8 mouse cellular contexts compared by ENCODE assay signal in the genomic region with DNA sequence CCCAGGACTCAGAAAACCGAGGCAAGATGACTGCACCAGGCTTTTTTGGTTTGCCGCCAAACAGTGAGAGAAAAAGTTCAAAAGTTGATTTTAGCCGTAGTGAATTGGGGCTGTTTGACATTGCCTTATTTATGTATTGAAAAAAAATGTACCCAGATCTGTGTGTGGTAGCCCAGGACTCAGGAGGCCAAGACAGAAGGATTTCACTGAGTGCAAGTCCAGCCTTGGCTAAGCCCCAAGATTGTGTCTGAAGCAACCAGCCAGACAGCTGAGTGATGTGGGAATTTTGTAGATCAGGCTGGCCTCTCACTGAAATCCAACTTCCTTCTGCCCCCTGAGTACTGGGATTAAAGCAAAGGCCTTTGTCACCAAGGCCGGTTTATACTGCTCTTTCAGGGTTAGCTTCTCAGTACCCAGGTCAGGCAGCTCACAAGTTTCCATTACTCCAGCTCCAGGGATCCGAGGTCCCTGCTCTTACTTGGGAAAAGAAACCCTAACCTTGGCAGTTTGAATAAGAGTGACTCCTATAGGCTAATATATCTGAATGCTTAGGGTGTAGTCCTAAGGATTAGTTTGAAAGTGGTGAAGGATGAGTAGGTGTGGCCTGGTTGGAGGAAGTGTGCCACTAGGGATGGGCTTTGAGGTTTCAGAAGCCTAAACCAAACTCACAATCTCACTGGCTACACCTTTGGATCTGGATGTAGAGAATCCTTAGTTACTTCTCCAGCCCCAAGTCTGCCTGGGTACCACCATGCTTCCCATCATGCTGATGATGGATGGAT. TPM values are rescaled to one million over a fixed set of nuclear protein-coding genes. Genes with fewer than 3 reads are reported as not detected.
DNase-seq lines count a peak whose midpoint lies in the region; ATAC-seq and TF ChIP-seq lines count a peak whose summit lies in the region.

No protein-coding gene starts in this region.

- H3K4me3 ChIP-seq in lung, embryonic 14.5 days (ENCODE audit: low read depth, low read length) = peak overlapping the region; percentile 76
- H3K4me3 ChIP-seq in hindbrain, embryonic 10.5 days = peak overlapping the region; percentile 78
- peak overlapping the region; percentile 88 for H3K4me3 ChIP-seq in liver, embryonic 16.5 days (ENCODE audit: low read depth, low read length)

- H3K9me3 ChIP-seq in lung, embryonic 14.5 days (ENCODE audit: low read depth, low read length) = no peaks in the 10 kb centered on the region
- no peaks in the 10 kb centered on the region for H3K9me3 ChIP-seq in hindbrain, embryonic 10.5 days
- no peaks in the 10 kb centered on the region for H3K9me3 ChIP-seq in liver, embryonic 16.5 days (replicated peaks; ENCODE audit: control insufficient read depth, low read length)

- H3K4me1 ChIP-seq in lung, embryonic 14.5 days (ENCODE audit: insufficient read depth) = no peaks in the 10 kb centered on the region
- peaks cover 22% of the 10 kb centered on the region for H3K4me1 ChIP-seq in hindbrain, embryonic 10.5 days (replicated peaks)
- H3K4me1 ChIP-seq in liver, embryonic 16.5 days (ENCODE audit: control insufficient read depth, low read depth, low read length) = peaks cover 18% of the 10 kb centered on the region

- no peak overlapping the region for H3K27ac ChIP-seq in lung, embryonic 14.5 days (ENCODE audit: low read depth)
- 0 out of 2 replicates have a peak overlapping the region, but pooled peaks have one; percentile 95 for H3K27ac ChIP-seq in hindbrain, embryonic 10.5 days
- H3K27ac ChIP-seq in liver, embryonic 16.5 days (ENCODE audit: low read length) = no peak overlapping the region

- H3K9ac ChIP-seq in lung, embryonic 14.5 days = peak overlapping the region; percentile 67
- H3K9ac ChIP-seq in liver, embryonic 16.5 days (ENCODE audit: low read depth, low read length) = peak overlapping the region; percentile 93; the same call in 1 of the 2 replicates

- no peak for TF ChIP-seq CTCF in lung, embryonic 14.5 days (IDR thresholded peaks at IDR 0.05; ENCODE audit: low read depth)

- H3K27me3 ChIP-seq in lung, embryonic 14.5 days (ENCODE audit: insufficient read depth, low read length) = no peaks in the 10 kb centered on the region
- no peaks in the 10 kb centered on the region for H3K27me3 ChIP-seq in hindbrain, embryonic 10.5 days (ENCODE audit: insufficient read depth, poor library complexity, severe bottlenecking)
- H3K27me3 ChIP-seq in liver, embryonic 16.5 days (ENCODE audit: control insufficient read depth, insufficient read depth, low read depth, low read length) = no peaks in the 10 kb centered on the region

- H3K36me3 ChIP-seq in lung, embryonic 14.5 days (ENCODE audit: insufficient read depth) = peaks cover 31% of the 10 kb centered on the region
- H3K36me3 ChIP-seq in hindbrain, embryonic 10.5 days = peaks cover 44% of the 10 kb centered on the region
- H3K36me3 ChIP-seq in liver, embryonic 16.5 days (ENCODE audit: control insufficient read depth, insufficient read depth) = peaks cover 4% of the 10 kb centered on the region; the same call in 1 of the 2 replicates

- DNase-seq in lung, embryonic 14.5 days = peak; percentile 66
- DNase-seq in lung, postnatal 4 days = no peak
- peak; percentile 19 for DNase-seq in cerebellum, adult 8-10 months
- DNase-seq in hindbrain, embryonic 10.5 days (ENCODE audit: low spot score) = no peak
- no peak for DNase-seq in thymus, postnatal 4 days
- no peak for DNase-seq in testis, postnatal 14 days (ENCODE audit: low spot score)
- DNase-seq in thymus, postnatal 0 days (ENCODE audit: low spot score) = no peak

- no peak for ATAC-seq in lung, embryonic 14.5 days (ENCODE audit: insufficient read depth)
- ATAC-seq in liver, embryonic 16.5 days (ENCODE audit: low read depth) = no peak

- 32% methylated on average over 5 of the region's 5 CpGs for WGBS in lung, embryonic 14.5 days
- WGBS in hindbrain, embryonic 10.5 days = 67% methylated on average over 5 of the region's 5 CpGs
- 60% methylated on average over 5 of the region's 5 CpGs for WGBS in liver, embryonic 16.5 days (ENCODE audit: insufficient replicate concordance)

- H3K4me2 ChIP-seq in lung, embryonic 14.5 days = peak overlapping the region; percentile 84
- peak overlapping the region; percentile 97 for H3K4me2 ChIP-seq in liver, embryonic 16.5 days (ENCODE audit: low read depth, low read length)

RNA-seq across cellular contexts. Expression of gene Vhl, which starts 1.4 kb away (rescaled TPM):
- polyA plus RNA-seq in lung, embryonic 14.5 days (2014; fragmentation: Nextera tagmentation; extraction: Ambion mirVana) = 42.2 and 42.7 TPM in 2 replicates
- polyA plus RNA-seq in hindbrain, embryonic 10.5 days (2016; fragmentation: Nextera tagmentation; extraction: Ambion mirVana) = 43.0 and 45.8 TPM in 2 replicates
- 9.0 and 9.1 TPM in 2 replicates for polyA plus RNA-seq in liver, embryonic 16.5 days (2015; fragmentation: Nextera tagmentation; extraction: Ambion mirVana)
- polyA plus RNA-seq in thymus, postnatal 0 days (2015; fragmentation: Nextera tagmentation; extraction: Ambion mirVana) = 30.7 and 33.1 TPM in 2 replicates

RNA-seq across cellular contexts. Expression of gene Irak2, which starts 13.1 kb away (rescaled TPM):
- polyA plus RNA-seq in lung, embryonic 14.5 days (2014; fragmentation: Nextera tagmentation; extraction: Ambion mirVana) = 3.1 and 3.6 TPM in 2 replicates
- polyA plus RNA-seq in hindbrain, embryonic 10.5 days (2016; fragmentation: Nextera tagmentation; extraction: Ambion mirVana) = 5.1 and 6.8 TPM in 2 replicates
- 12.4 and 13.2 TPM in 2 replicates for polyA plus RNA-seq in liver, embryonic 16.5 days (2015; fragmentation: Nextera tagmentation; extraction: Ambion mirVana)
- 2.2 and 2.7 TPM in 2 replicates for polyA plus RNA-seq in thymus, postnatal 0 days (2015; fragmentation: Nextera tagmentation; extraction: Ambion mirVana)

RNA-seq across cellular contexts. Expression of gene Brk1, which starts 20.6 kb away (rescaled TPM):
- 227 and 239 TPM in 2 replicates for polyA plus RNA-seq in lung, embryonic 14.5 days (2014; fragmentation: Nextera tagmentation; extraction: Ambion mirVana)
- polyA plus RNA-seq in hindbrain, embryonic 10.5 days (2016; fragmentation: Nextera tagmentation; extraction: Ambion mirVana) = 209 and 225 TPM in 2 replicates
- 77.9 and 78.0 TPM in 2 replicates for polyA plus RNA-seq in liver, embryonic 16.5 days (2015; fragmentation: Nextera tagmentation; extraction: Ambion mirVana)
- 267 and 274 TPM in 2 replicates for polyA plus RNA-seq in thymus, postnatal 0 days (2015; fragmentation: Nextera tagmentation; extraction: Ambion mirVana)

RNA-seq across cellular contexts. Expression of gene Fancd2os, which starts 24.7 kb away (rescaled TPM):
- 0.17 TPM in 1 of 2 replicates, not detected in the other for polyA plus RNA-seq in lung, embryonic 14.5 days (2014; fragmentation: Nextera tagmentation; extraction: Ambion mirVana)
- 0.20 and 0.21 TPM in 2 replicates for polyA plus RNA-seq in hindbrain, embryonic 10.5 days (2016; fragmentation: Nextera tagmentation; extraction: Ambion mirVana)
- polyA plus RNA-seq in liver, embryonic 16.5 days (2015; fragmentation: Nextera tagmentation; extraction: Ambion mirVana) = not detected in 2 replicates
- polyA plus RNA-seq in thymus, postnatal 0 days (2015; fragmentation: Nextera tagmentation; extraction: Ambion mirVana) = 0.25 TPM in 1 of 2 replicates, not detected in the other

Comparison
In these comparisons a context has a peak if more than half of its experiments do, and no peak if none do; other contexts are left out.
1. DNase-seq: peak in lung, embryonic 14.5 days (single experiment) and cerebellum, adult 8-10 months (single experiment); none in lung, postnatal 4 days (0 of 2), hindbrain, embryonic 10.5 days (single experiment), thymus, postnatal 4 days (single experiment), testis, postnatal 14 days (single experiment) and thymus, postnatal 0 days (single experiment).
2. Peak in every context shown above with its lines, with median percentiles within 50 percentile points of each other: H3K4me3 ChIP-seq.